Mouse (Mus musculus): ENCODE results near the gene Apol11b. TPM values are rescaled to one million over a fixed set of nuclear protein-coding genes. Genes with fewer than 3 reads are reported as not detected.

Apol11b gene
- polyA plus RNA-seq, 1 experiment from 2014 or later: 0.41 TPM

GRCm38 (mm10) chr15:77587026-77587425 lies 56.1 kb downstream of the Apol11b start:
- ATAC-seq (ENCODE audit: insufficient read depth, low FRiP score): no peak
- H3K4me3 ChIP-seq (replicated peaks; ENCODE audit: low read length): no peak overlapping the region
- no peak overlapping the region for H3K9ac ChIP-seq (ENCODE audit: low read length)
- no peaks in the 10 kb centered on the region for H3K27me3 ChIP-seq (ENCODE audit: control insufficient read depth, insufficient read depth, low read length)
- H3K27ac ChIP-seq (ENCODE audit: low read length): no peak overlapping the region
- no peaks in the 10 kb centered on the region for H3K4me1 ChIP-seq (ENCODE audit: control insufficient read depth, insufficient read depth, low read length)
- H3K4me2 ChIP-seq (ENCODE audit: low read depth, low read length): no peak overlapping the region
- no peaks in the 10 kb centered on the region; the same call in 1 of the 2 replicates for H3K9me3 ChIP-seq (replicated peaks; ENCODE audit: control insufficient read depth, low read length)
- H3K36me3 ChIP-seq (ENCODE audit: control insufficient read depth, insufficient read depth, low read length): no peaks in the 10 kb centered on the region

Other genes starting within 250 kb of the Apol11b start
- 9.0 and 17.9 TPM in 2 replicates for gene Apol7a, start 244.2 kb downstream of the Apol11b start, polyA plus RNA-seq (2015; fragmentation: Nextera tagmentation; extraction: Ambion mirVana)
- gene Apol9a, start 232.2 kb downstream of the Apol11b start, polyA plus RNA-seq (2015; fragmentation: Nextera tagmentation; extraction: Ambion mirVana): not detected in 2 replicates
- 0.19 TPM in 1 of 2 replicates, not detected in the other for gene Apol7b, start 195.8 kb downstream of the Apol11b start, polyA plus RNA-seq (2015; fragmentation: Nextera tagmentation; extraction: Ambion mirVana)
- gene Apol10a, start 166.2 kb downstream of the Apol11b start, polyA plus RNA-seq (2015; fragmentation: Nextera tagmentation; extraction: Ambion mirVana): not detected in 2 replicates
- not detected in 2 replicates for gene Apol11a, start 135.0 kb downstream of the Apol11b start, polyA plus RNA-seq (2015; fragmentation: Nextera tagmentation; extraction: Ambion mirVana)
- 0.46 and 0.75 TPM in 2 replicates for gene Apol7c, start 110.0 kb downstream of the Apol11b start, polyA plus RNA-seq (2015; fragmentation: Nextera tagmentation; extraction: Ambion mirVana)
- not detected in 2 replicates for gene 1700025B11Rik, start 81.4 kb downstream of the Apol11b start, polyA plus RNA-seq (2015; fragmentation: Nextera tagmentation; extraction: Ambion mirVana)
- 0.18 and 0.47 TPM in 2 replicates for gene Apol10b, start 47.2 kb downstream of the Apol11b start, polyA plus RNA-seq (2015; fragmentation: Nextera tagmentation; extraction: Ambion mirVana)
- gene Gm36245, start 44.0 kb downstream of the Apol11b start, polyA plus RNA-seq (2015; fragmentation: Nextera tagmentation; extraction: Ambion mirVana): not detected in 2 replicates
- 0.17 and 0.35 TPM in 2 replicates for gene Apol7e, start 55.6 kb upstream of the Apol11b start, polyA plus RNA-seq (2015; fragmentation: Nextera tagmentation; extraction: Ambion mirVana)
- 0.37 TPM in 1 of 2 replicates, not detected in the other for gene Apol9b, start 85.8 kb upstream of the Apol11b start, polyA plus RNA-seq (2015; fragmentation: Nextera tagmentation; extraction: Ambion mirVana)
- gene Apol8, start 113.7 kb upstream of the Apol11b start, polyA plus RNA-seq (2015; fragmentation: Nextera tagmentation; extraction: Ambion mirVana): 1.2 TPM in 2 replicates
- 54.5 and 63.5 TPM in 2 replicates for gene Myh9, start 198.9 kb upstream of the Apol11b start, polyA plus RNA-seq (2015; fragmentation: Nextera tagmentation; extraction: Ambion mirVana)